Mouse (Mus musculus): Measurements from ENCODE around the gene Npas3. TPM values are rescaled to one million over a fixed set of nuclear protein-coding genes. Genes with fewer than 3 reads are reported as not detected.

The Npas3 gene
- polyA plus RNA-seq, 1 experiment from 2014 or later = 4.5 TPM

DNA sequence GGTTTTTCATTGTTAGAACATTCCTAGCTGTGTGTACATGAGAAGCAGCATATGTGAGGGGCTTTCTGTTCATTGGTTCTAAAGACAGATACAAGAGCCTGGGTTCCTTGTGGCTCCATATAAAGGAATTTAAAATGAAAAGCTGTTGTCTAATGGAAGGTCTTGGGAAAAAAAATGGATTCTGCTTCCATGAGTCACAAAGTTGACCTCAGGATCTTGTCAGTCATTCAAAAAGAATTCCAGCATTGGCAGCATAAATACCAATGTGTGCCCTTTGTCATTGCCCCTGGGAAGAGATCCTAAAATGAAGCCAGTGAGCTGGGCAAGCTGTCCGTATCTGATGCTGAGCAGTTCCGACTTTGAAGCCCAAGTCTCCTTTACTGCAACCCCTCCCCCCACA lies 700.3 kb downstream of the Npas3 start:
- 84% methylated on average over 2 of the region's 2 CpGs for WGBS
- H3K36me3 ChIP-seq (ENCODE audit: control insufficient read depth, insufficient read depth, low read length) = no peaks in the 10 kb centered on the region
- no peaks in the 10 kb centered on the region for H3K27me3 ChIP-seq (ENCODE audit: control insufficient read depth, insufficient read depth, low read length)
- no peaks in the 10 kb centered on the region for H3K9me3 ChIP-seq (ENCODE audit: control insufficient read depth, low read depth, low read length)
- no peak overlapping the region for H3K27ac ChIP-seq (ENCODE audit: low read length)
- ATAC-seq (ENCODE audit: insufficient number of reproducible peaks, insufficient read depth, low FRiP score, low read depth) = no peak
- H3K4me2 ChIP-seq (replicated peaks; ENCODE audit: low read depth, low read length) = no peak overlapping the region
- H3K9ac ChIP-seq (replicated peaks; ENCODE audit: low read depth, low read length) = no peak overlapping the region
- H3K4me1 ChIP-seq (ENCODE audit: control insufficient read depth, insufficient read depth, low read length) = no peaks in the 10 kb centered on the region
- H3K4me3 ChIP-seq (ENCODE audit: low read depth, low read length) = no peak overlapping the region

DNA sequence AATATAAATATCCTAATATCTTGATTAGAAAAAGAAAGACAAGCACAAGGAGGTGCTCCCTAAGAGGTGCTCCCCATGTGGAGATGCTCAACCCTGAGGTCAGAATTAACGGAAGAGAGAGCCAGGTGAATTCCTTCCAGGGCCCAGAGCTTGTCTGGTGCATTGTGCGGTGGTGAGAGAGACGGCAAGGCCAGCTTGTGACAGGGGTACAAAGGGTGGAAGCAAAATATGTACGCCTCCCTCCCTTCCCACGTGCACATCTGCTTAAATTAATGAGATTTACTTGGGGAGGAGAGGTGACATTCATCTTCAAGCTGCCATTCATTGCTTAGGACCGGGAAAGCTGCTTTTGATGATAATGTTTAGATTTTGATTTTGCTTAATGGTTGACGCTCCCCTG lies 713.5 kb downstream of the Npas3 start:
- no peak overlapping the region for H3K4me3 ChIP-seq (ENCODE audit: low read depth, low read length)
- no peak overlapping the region for H3K9ac ChIP-seq (replicated peaks; ENCODE audit: low read depth, low read length)
- no peaks in the 10 kb centered on the region for H3K27me3 ChIP-seq (ENCODE audit: control insufficient read depth, insufficient read depth, low read length)
- H3K36me3 ChIP-seq (ENCODE audit: control insufficient read depth, insufficient read depth, low read length) = no peaks in the 10 kb centered on the region
- no peaks in the 10 kb centered on the region for H3K4me1 ChIP-seq (ENCODE audit: control insufficient read depth, insufficient read depth, low read length)
- H3K27ac ChIP-seq (ENCODE audit: low read length) = no peak overlapping the region
- no peak overlapping the region for H3K4me2 ChIP-seq (replicated peaks; ENCODE audit: low read depth, low read length)
- 27% methylated on average over 7 of the region's 7 CpGs for WGBS
- H3K9me3 ChIP-seq (ENCODE audit: control insufficient read depth, low read depth, low read length) = no peaks in the 10 kb centered on the region
- ATAC-seq (ENCODE audit: insufficient number of reproducible peaks, insufficient read depth, low FRiP score, low read depth) = no peak

DNA sequence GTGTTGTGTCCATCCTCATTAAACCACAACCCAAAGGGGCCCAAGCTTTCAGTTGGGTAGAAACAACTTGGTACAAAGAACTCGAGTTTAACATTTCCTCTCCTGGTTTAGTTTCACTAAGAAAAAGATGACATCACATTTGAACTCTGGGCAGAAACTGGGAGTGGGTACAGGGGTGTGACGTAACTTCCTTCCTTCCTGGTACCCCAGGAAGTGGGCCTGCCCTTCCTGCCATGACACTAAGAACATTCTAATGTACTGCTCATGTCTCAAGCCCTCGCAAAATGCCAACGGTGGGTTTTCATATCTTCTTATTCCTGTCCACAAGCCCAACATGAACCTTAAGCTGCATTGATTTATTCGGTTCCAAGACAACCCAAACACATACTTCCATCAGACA lies 715.1 kb downstream of the Npas3 start:
- Histone ChIP-seq H3K9ac (replicated peaks; ENCODE audit: low read depth, low read length) (no peak overlapping the region), H3K4me3 (ENCODE audit: low read depth, low read length) (no peak overlapping the region), H3K27me3 (ENCODE audit: control insufficient read depth, insufficient read depth, low read length) (no peaks in the 10 kb centered on the region), H3K4me1 (ENCODE audit: control insufficient read depth, insufficient read depth, low read length) (no peaks in the 10 kb centered on the region), H3K27ac (ENCODE audit: low read length) (no peak overlapping the region), H3K9me3 (ENCODE audit: control insufficient read depth, low read depth, low read length) (no peaks in the 10 kb centered on the region), H3K36me3 (ENCODE audit: control insufficient read depth, insufficient read depth, low read length) (no peaks in the 10 kb centered on the region), H3K4me2 (replicated peaks; ENCODE audit: low read depth, low read length) (no peak overlapping the region)
- no peak for ATAC-seq (ENCODE audit: insufficient number of reproducible peaks, insufficient read depth, low FRiP score, low read depth)
- WGBS = 78% methylated on average over 5 of the region's 5 CpGs

GRCm38 (mm10) chr12:53969378-53970174 lies 721.1 kb downstream of the Npas3 start:
- no peaks in the 10 kb centered on the region for H3K4me1 ChIP-seq (ENCODE audit: control insufficient read depth, insufficient read depth, low read length)

GRCm38 (mm10) chr12:53970721-53971120 lies 722.2 kb downstream of the Npas3 start:
- Histone ChIP-seq H3K27me3 (ENCODE audit: control insufficient read depth, insufficient read depth, low read length) (no peaks in the 10 kb centered on the region), H3K9ac (replicated peaks; ENCODE audit: low read depth, low read length) (no peak overlapping the region), H3K36me3 (ENCODE audit: control insufficient read depth, insufficient read depth, low read length) (no peaks in the 10 kb centered on the region), H3K4me1 (ENCODE audit: control insufficient read depth, insufficient read depth, low read length) (no peaks in the 10 kb centered on the region), H3K27ac (ENCODE audit: low read length) (no peak overlapping the region), H3K9me3 (ENCODE audit: control insufficient read depth, low read depth, low read length) (no peaks in the 10 kb centered on the region), H3K4me2 (replicated peaks; ENCODE audit: low read depth, low read length) (no peak overlapping the region), H3K4me3 (ENCODE audit: low read depth, low read length) (no peak overlapping the region)
- WGBS = 89% methylated on average over 7 of the region's 7 CpGs
- no peak for ATAC-seq (ENCODE audit: insufficient number of reproducible peaks, insufficient read depth, low FRiP score, low read depth)

More at GRCm38 (mm10) chr12:53969378-53970174, 721.1 kb downstream of the Npas3 start:
- H3K4me3 ChIP-seq (ENCODE audit: low read depth, low read length) = no peak overlapping the region
- no peak overlapping the region for H3K9ac ChIP-seq (replicated peaks; ENCODE audit: low read depth, low read length)
- no peak overlapping the region for H3K4me2 ChIP-seq (replicated peaks; ENCODE audit: low read depth, low read length)
- no peaks in the 10 kb centered on the region for H3K36me3 ChIP-seq (ENCODE audit: control insufficient read depth, insufficient read depth, low read length)
- H3K27me3 ChIP-seq (ENCODE audit: control insufficient read depth, insufficient read depth, low read length) = no peaks in the 10 kb centered on the region
- no peaks in the 10 kb centered on the region for H3K9me3 ChIP-seq (ENCODE audit: control insufficient read depth, low read depth, low read length)
- no peak overlapping the region for H3K27ac ChIP-seq (ENCODE audit: low read length)
- WGBS = 71% methylated on average over 10 of the region's 10 CpGs
- no peak for ATAC-seq (ENCODE audit: insufficient number of reproducible peaks, insufficient read depth, low FRiP score, low read depth)

GRCm38 (mm10) chr12:53973414-53973813 lies 724.9 kb downstream of the Npas3 start:
- no peak overlapping the region for H3K4me3 ChIP-seq (ENCODE audit: low read depth, low read length)
- H3K36me3 ChIP-seq (ENCODE audit: control insufficient read depth, insufficient read depth, low read length) = no peaks in the 10 kb centered on the region
- no peak for ATAC-seq (ENCODE audit: insufficient number of reproducible peaks, insufficient read depth, low FRiP score, low read depth)
- no peaks in the 10 kb centered on the region for H3K9me3 ChIP-seq (ENCODE audit: control insufficient read depth, low read depth, low read length)
- no peak overlapping the region for H3K4me2 ChIP-seq (replicated peaks; ENCODE audit: low read depth, low read length)
- WGBS = 59% methylated on average over 6 of the region's 6 CpGs
- H3K27me3 ChIP-seq (ENCODE audit: control insufficient read depth, insufficient read depth, low read length) = no peaks in the 10 kb centered on the region
- no peaks in the 10 kb centered on the region for H3K4me1 ChIP-seq (ENCODE audit: control insufficient read depth, insufficient read depth, low read length)
- H3K27ac ChIP-seq (ENCODE audit: low read length) = no peak overlapping the region
- no peak overlapping the region for H3K9ac ChIP-seq (replicated peaks; ENCODE audit: low read depth, low read length)

DNA sequence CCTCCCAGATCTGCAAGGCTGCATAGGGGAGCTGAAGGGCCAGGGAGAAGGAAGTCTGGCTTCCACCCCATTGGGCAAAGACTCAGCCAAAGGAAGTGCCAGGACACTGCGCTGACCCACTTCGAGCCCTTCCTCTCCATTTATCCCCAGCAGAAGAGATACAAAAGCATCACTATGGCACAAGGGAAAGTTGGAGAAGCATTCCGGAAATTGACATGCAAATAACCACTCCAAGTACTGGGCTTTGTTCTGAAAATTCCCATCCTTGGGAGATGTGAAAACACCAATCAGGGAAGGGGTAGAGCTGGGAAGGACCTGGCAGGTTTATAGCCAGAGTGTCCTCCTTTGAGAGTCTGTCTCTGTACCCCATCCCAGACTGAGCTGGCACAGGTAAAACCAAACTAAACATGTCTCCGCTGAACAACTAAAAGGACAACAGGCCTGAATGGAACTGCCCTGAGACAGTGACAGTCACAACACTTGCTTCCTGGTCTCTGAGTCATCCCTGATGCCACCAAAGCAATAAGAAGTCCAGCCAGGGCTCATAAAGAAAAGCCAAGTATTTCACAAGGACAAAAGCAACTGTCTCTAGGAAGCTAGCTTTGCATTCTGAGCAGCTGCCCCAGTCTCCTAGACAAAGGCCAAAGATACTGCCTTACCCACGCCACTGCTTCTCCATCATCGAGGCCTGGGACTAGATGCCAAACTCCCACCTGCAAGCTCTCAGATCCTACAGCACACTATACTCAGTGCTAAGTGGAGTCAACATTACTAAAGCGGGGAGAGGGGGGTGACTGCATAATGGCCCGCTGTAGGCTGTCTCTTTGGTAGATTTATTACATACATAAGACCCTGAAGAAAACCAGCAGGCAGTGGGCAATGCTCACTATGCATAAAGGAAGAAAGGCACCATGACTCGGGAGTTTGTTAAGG lies 733.4 kb downstream of the Npas3 start:
- Histone ChIP-seq H3K4me3 (ENCODE audit: low read depth, low read length) (no peak overlapping the region), H3K27ac (ENCODE audit: low read length) (no peak overlapping the region), H3K9me3 (ENCODE audit: control insufficient read depth, low read depth, low read length) (no peaks in the 10 kb centered on the region), H3K9ac (replicated peaks; ENCODE audit: low read depth, low read length) (no peak overlapping the region), H3K36me3 (ENCODE audit: control insufficient read depth, insufficient read depth, low read length) (no peaks in the 10 kb centered on the region), H3K27me3 (ENCODE audit: control insufficient read depth, insufficient read depth, low read length) (no peaks in the 10 kb centered on the region), H3K4me2 (replicated peaks; ENCODE audit: low read depth, low read length) (no peak overlapping the region), H3K4me1 (ENCODE audit: control insufficient read depth, insufficient read depth, low read length) (no peaks in the 10 kb centered on the region)
- WGBS = 66% methylated on average over 9 of the region's 9 CpGs
- ATAC-seq (ENCODE audit: insufficient number of reproducible peaks, insufficient read depth, low FRiP score, low read depth) = no peak

- 81% methylated on average over 7 of the region's 7 CpGs for WGBS
- Histone ChIP-seq H3K36me3 (ENCODE audit: control insufficient read depth, insufficient read depth, low read length) (no peaks in the 10 kb centered on the region), H3K4me3 (ENCODE audit: low read depth, low read length) (no peak overlapping the region), H3K27me3 (ENCODE audit: control insufficient read depth, insufficient read depth, low read length) (no peaks in the 10 kb centered on the region), H3K9ac (replicated peaks; ENCODE audit: low read depth, low read length) (no peak overlapping the region), H3K9me3 (ENCODE audit: control insufficient read depth, low read depth, low read length) (no peaks in the 10 kb centered on the region), H3K27ac (ENCODE audit: low read length) (no peak overlapping the region), H3K4me2 (replicated peaks; ENCODE audit: low read depth, low read length) (no peak overlapping the region), H3K4me1 (ENCODE audit: control insufficient read depth, insufficient read depth, low read length) (no peaks in the 10 kb centered on the region)
- ATAC-seq (ENCODE audit: insufficient number of reproducible peaks, insufficient read depth, low FRiP score, low read depth) = no peak
These were observed 735.5 kb downstream of the Npas3 start for GRCm38 (mm10) chr12:53983946-53984345.

Data from stomach, embryonic 14.5 days (tissue).